Mouse (Mus musculus) stomach, embryonic 16.5 days (tissue): Measurements from ENCODE around the gene Tnrc6b. TPM values are rescaled to one million over a fixed set of nuclear protein-coding genes. Genes with fewer than 3 reads are reported as not detected.
A peak's percentile ranks its signal among the peaks of the same experiment; 100 is the strongest.

Experiments
- ATAC-seq: fragments of 200-750 bp; cut with Nextera tagmentation; 2 replicates; pipeline ENCODE4 v1.8.0; 2017; ENCODE audit warnings: moderate number of reproducible peaks, moderate TSS enrichment; ENCODE audit not compliant: insufficient read depth, low FRiP score
- H3K27ac ChIP-seq: fragments of 300-500 bp; sonication (generic); 2 replicates; pipeline ENCODE4 v1.5.1; 2014; ENCODE audit warnings: low read length
- H3K27me3 ChIP-seq: fragments of 300-500 bp; sonication (generic); 2 replicates; pipeline ENCODE4 v1.6.1; 2014; ENCODE audit warnings: low read length, control low read depth, mixed read lengths; ENCODE audit not compliant: control insufficient read depth, insufficient read depth
- H3K36me3 ChIP-seq: fragments of 300-500 bp; sonication (generic); 2 replicates; pipeline ENCODE4 v1.6.1; 2014; ENCODE audit warnings: low read length; ENCODE audit not compliant: control insufficient read depth, insufficient read depth
- H3K4me1 ChIP-seq: fragments of 300-500 bp; sonication (generic); 2 replicates; pipeline ENCODE4 v1.6.1; 2014; ENCODE audit warnings: low read length, control low read depth, mixed read lengths; ENCODE audit not compliant: control insufficient read depth, insufficient read depth
- H3K4me2 ChIP-seq: fragments of 300-500 bp; sonication (generic); 2 replicates; pipeline ENCODE4 v1.6.1; 2014; ENCODE audit warnings: low read depth, low read length, mixed read lengths
- H3K4me3 ChIP-seq: fragments of 300-500 bp; sonication (generic); replicated peaks from 2 replicates; pipeline ENCODE4 v1.5.1; 2014; ENCODE audit warnings: mild to moderate bottlenecking, low read length
- H3K9ac ChIP-seq: fragments of 300-500 bp; sonication (generic); 2 replicates; pipeline ENCODE4 v1.6.1; 2014; ENCODE audit warnings: low read length
- H3K9me3 ChIP-seq: fragments of 300-500 bp; sonication (generic); replicated peaks from 2 replicates; pipeline ENCODE4 v1.6.1; 2016; ENCODE audit warnings: low read length, control low read depth; ENCODE audit not compliant: control insufficient read depth
- WGBS: fragments of 180-500 bp; shearing (Covaris S2); extraction: QIAGEN DNeasy Blood & Tissue Kit; methylation state at CpG from one replicate; pipeline ENCODE4 v1.1.7; 2014; 5-methylcytosine and 5-hydroxymethylcytosine counted together
- polyA plus RNA-seq: library from polyadenylated mRNA; unstranded; fragments of >200 nt; fragmentation: Nextera tagmentation; extraction: Ambion mirVana; gene quantifications from 2 replicates; pipeline ENCODE4 v1.2.1, GENCODE M21; 2015

The Tnrc6b gene
- polyA plus RNA-seq, 1 experiment from 2014 or later = 29.9 TPM

GRCm38 (mm10) chr15:80760504-80760903, 49.4 kb downstream of the Tnrc6b start:
- ATAC-seq = no peak
- Histone ChIP-seq H3K9me3 (no peaks in the 10 kb centered on the region), H3K36me3 (no peaks in the 10 kb centered on the region), H3K27me3 (no peaks in the 10 kb centered on the region), H3K4me3 (no peak overlapping the region), H3K4me1 (no peaks in the 10 kb centered on the region), H3K9ac (no peak overlapping the region), H3K27ac (no peak overlapping the region), H3K4me2 (no peak overlapping the region)
- 85% methylated on average over 3 of the region's 3 CpGs for WGBS

GRCm38 (mm10) chr15:80760935-80761334, 49.8 kb downstream of the Tnrc6b start:
- Histone ChIP-seq H3K4me1 (no peaks in the 10 kb centered on the region), H3K27me3 (no peaks in the 10 kb centered on the region), H3K27ac (no peak overlapping the region), H3K9me3 (no peaks in the 10 kb centered on the region), H3K36me3 (no peaks in the 10 kb centered on the region), H3K9ac (no peak overlapping the region), H3K4me2 (no peak overlapping the region), H3K4me3 (no peak overlapping the region)
- peak; percentile 74; the same call in 1 of the 2 replicates for ATAC-seq
- 63% methylated on average over 8 of the region's 8 CpGs for WGBS

- no peak for ATAC-seq
- 83% methylated on average over 4 of the region's 4 CpGs for WGBS
- Histone ChIP-seq H3K27me3 (no peaks in the 10 kb centered on the region), H3K9ac (no peak overlapping the region), H3K4me1 (no peaks in the 10 kb centered on the region), H3K4me3 (no peak overlapping the region), H3K9me3 (no peaks in the 10 kb centered on the region), H3K4me2 (no peak overlapping the region), H3K27ac (no peak overlapping the region), H3K36me3 (no peaks in the 10 kb centered on the region)
Observed at GRCm38 (mm10) chr15:80762621-80763020, 51.5 kb downstream of the Tnrc6b start.

GRCm38 (mm10) chr15:80764666-80765065, 53.6 kb downstream of the Tnrc6b start:
- no peak for ATAC-seq
- 94% methylated on average over 6 of the region's 6 CpGs for WGBS
- H3K27ac ChIP-seq = no peak overlapping the region
- H3K9ac ChIP-seq = no peak overlapping the region
- no peak overlapping the region for H3K4me2 ChIP-seq
- no peaks in the 10 kb centered on the region for H3K9me3 ChIP-seq
- H3K4me3 ChIP-seq = no peak overlapping the region
- H3K4me1 ChIP-seq = no peaks in the 10 kb centered on the region
- no peaks in the 10 kb centered on the region for H3K36me3 ChIP-seq
- no peaks in the 10 kb centered on the region for H3K27me3 ChIP-seq

- Histone ChIP-seq H3K4me3 (no peak overlapping the region), H3K9me3 (no peaks in the 10 kb centered on the region), H3K9ac (no peak overlapping the region), H3K36me3 (no peaks in the 10 kb centered on the region), H3K4me2 (no peak overlapping the region), H3K27me3 (no peaks in the 10 kb centered on the region), H3K27ac (no peak overlapping the region), H3K4me1 (no peaks in the 10 kb centered on the region)
- WGBS = 92% methylated on average over 2 of the region's 2 CpGs
- no peak for ATAC-seq
Observed at GRCm38 (mm10) chr15:80765381-80765780, 54.3 kb downstream of the Tnrc6b start.

- Histone ChIP-seq H3K4me2 (no peak overlapping the region), H3K36me3 (no peaks in the 10 kb centered on the region), H3K4me1 (peaks cover 3% of the 10 kb centered on the region; the same call in 1 of the 2 replicates), H3K4me3 (no peak overlapping the region), H3K9ac (no peak overlapping the region), H3K27me3 (no peaks in the 10 kb centered on the region), H3K9me3 (no peaks in the 10 kb centered on the region), H3K27ac (no peak overlapping the region)
- ATAC-seq = no peak
- 89% methylated on average over 3 of the region's 3 CpGs for WGBS
Observed at GRCm38 (mm10) chr15:80768216-80768615, 57.1 kb downstream of the Tnrc6b start.

- Histone ChIP-seq H3K4me2 (no peak overlapping the region), H3K27me3 (no peaks in the 10 kb centered on the region), H3K36me3 (no peaks in the 10 kb centered on the region), H3K9ac (no peak overlapping the region), H3K4me1 (peaks cover 3% of the 10 kb centered on the region; the same call in 1 of the 2 replicates), H3K4me3 (no peak overlapping the region), H3K27ac (no peak overlapping the region), H3K9me3 (no peaks in the 10 kb centered on the region; the same call in 1 of the 2 replicates)
- WGBS = 23% methylated on average over 1 of the region's 1 CpGs
- ATAC-seq = no peak
Observed at GRCm38 (mm10) chr15:80771926-80772441, 60.9 kb downstream of the Tnrc6b start.

- Histone ChIP-seq H3K4me2 (no peak overlapping the region), H3K27ac (no peak overlapping the region), H3K9ac (no peak overlapping the region), H3K27me3 (no peaks in the 10 kb centered on the region), H3K36me3 (no peaks in the 10 kb centered on the region), H3K4me1 (peaks cover 6% of the 10 kb centered on the region; the same call in 1 of the 2 replicates), H3K9me3 (no peaks in the 10 kb centered on the region; the same call in 1 of the 2 replicates), H3K4me3 (no peak overlapping the region)
- WGBS = 100% methylated on average over 1 of the region's 1 CpGs
- ATAC-seq = no peak
Observed at GRCm38 (mm10) chr15:80774666-80775065, 63.6 kb downstream of the Tnrc6b start.

- peaks cover 3% of the 10 kb centered on the region; the same call in 1 of the 2 replicates for H3K4me1 ChIP-seq
- no peak overlapping the region for H3K9ac ChIP-seq
- no peak overlapping the region for H3K4me2 ChIP-seq
- H3K27me3 ChIP-seq = no peaks in the 10 kb centered on the region
- no peaks in the 10 kb centered on the region; the same call in 1 of the 2 replicates for H3K9me3 ChIP-seq
- WGBS = 74% methylated on average over 3 of the region's 3 CpGs
- no peak overlapping the region for H3K4me3 ChIP-seq
- ATAC-seq = no peak
- H3K27ac ChIP-seq = no peak overlapping the region
- H3K36me3 ChIP-seq = no peaks in the 10 kb centered on the region
Observed at GRCm38 (mm10) chr15:80779006-80779405, 67.9 kb downstream of the Tnrc6b start.
